Mouse (Mus musculus) heart, adult 2 months (tissue): ENCODE data around the gene Arhgap8. TPM values are rescaled to one million over a fixed set of nuclear protein-coding genes. Genes with fewer than 3 reads are reported as not detected.
A peak's percentile ranks its signal among the peaks of the same experiment; 100 is the strongest.

ENCODE experiments used
- DNase-seq, 2 experiments: peaks; one replicate each; pipeline ENCODE4 v3.0.0; 2021
- H3K27ac ChIP-seq: fragments of 200-600 bp; 2 replicates; pipeline ENCODE4 v1.8.1; 2022
- H3K27me3 ChIP-seq: fragments of 200-500 bp; 2 replicates; pipeline ENCODE4 v1.6.1; 2012; ENCODE audit warnings: mild to moderate bottlenecking, low read length, inconsistent platforms, mixed read lengths; ENCODE audit not compliant: control insufficient read depth, insufficient read depth
- H3K36me3 ChIP-seq: fragments of 200-500 bp; 2 replicates; pipeline ENCODE4 v1.6.1; 2012; ENCODE audit warnings: low read length, inconsistent platforms; ENCODE audit not compliant: control insufficient read depth, insufficient read depth
- H3K4me1 ChIP-seq: fragments of 200-500 bp; 2 replicates; pipeline ENCODE4 v1.6.1; 2011; ENCODE audit warnings: low read length; ENCODE audit not compliant: control insufficient read depth, insufficient read depth
- H3K4me3 ChIP-seq: fragments of 200-600 bp; 2 replicates; pipeline ENCODE4 v1.8.1; 2022
- H3K79me2 ChIP-seq: fragments of 200-500 bp; replicated peaks from 2 replicates; pipeline ENCODE4 v1.6.1; 2012; ENCODE audit warnings: mild to moderate bottlenecking, inconsistent platforms, low read length, moderate library complexity, mixed read lengths; ENCODE audit not compliant: control insufficient read depth, insufficient read depth
- H3K9ac ChIP-seq: fragments of 200-500 bp; 2 replicates; pipeline ENCODE4 v1.6.1; 2012; ENCODE audit warnings: low read depth, mild to moderate bottlenecking, control low read depth, inconsistent platforms, low read length, mixed read lengths
- CTCF ChIP-seq: fragments of 200-600 bp; IDR thresholded peaks from 2 replicates; pipeline ENCODE4 v1.8.1; 2022; ENCODE audit warnings: antibody characterized with exemption, mild to moderate bottlenecking, moderate library complexity
- EP300 ChIP-seq: fragments of 200-500 bp; IDR thresholded peaks from 2 replicates; pipeline ENCODE4 v1.6.1; 2011; ENCODE audit warnings: low read depth, low read length, control low read depth; ENCODE audit not compliant: insufficient read depth
- POLR2A ChIP-seq: fragments of 200-500 bp; IDR thresholded peaks from 2 replicates; pipeline ENCODE4 v1.6.1; 2011; ENCODE audit warnings: mild to moderate bottlenecking, low read depth, low read length, control low read depth; ENCODE audit not compliant: insufficient read depth
- WGBS: fragments of 180-500 bp; shearing (Covaris S2); methylation state at CpG from one replicate; pipeline ENCODE4 v1.1.7; 2018; 5-methylcytosine and 5-hydroxymethylcytosine counted together
- intact Hi-C: fragments of 180-260 bp; cut with DNase I; formaldehyde crosslinking; loops from one replicate; pipeline ENCODE4 v1.15.1; 2025
- polyA plus RNA-seq: library from polyadenylated mRNA; depleted of rRNA; stranded (reverse); fragments of >200 nt; gene quantifications from 2 replicates; pipeline ENCODE4 v1.2.3, GENCODE M21; 2012
- total RNA-seq, 2 experiments: library from RNA; stranded (reverse); gene quantifications; 2 replicates each; pipeline ENCODE4 v1.2.3; 2021

Gene Arhgap8
- total and polyA plus RNA-seq, 3 experiments = 0.70 to 1.9 (median 1.5) TPM

DNA sequence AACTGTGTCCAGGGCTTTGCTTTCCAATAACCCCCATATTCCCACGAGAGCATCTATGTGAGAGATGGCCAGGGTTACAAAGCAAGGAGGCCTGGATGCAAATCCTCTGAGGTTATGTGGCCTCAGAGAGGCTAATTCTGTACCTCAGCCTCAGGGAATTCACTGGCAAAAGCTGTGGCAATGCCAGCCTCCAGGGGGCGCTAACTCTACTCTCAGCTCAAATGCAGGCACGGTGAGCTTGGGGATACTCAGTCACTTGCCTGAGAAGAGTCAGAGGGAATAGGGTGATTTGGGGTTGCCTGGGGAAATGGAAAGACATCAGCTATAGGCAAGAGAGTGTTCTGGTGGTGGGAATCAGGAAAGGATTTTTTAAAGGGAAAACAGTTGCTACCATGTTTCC lies 83.8 kb downstream of the Arhgap8 start:
- WGBS = 40% methylated on average over 3 of the region's 3 CpGs
- Histone ChIP-seq H3K27me3 (no peaks in the 10 kb centered on the region), H3K9ac (no peak overlapping the region), H3K4me3 (no peak overlapping the region), H3K27ac (no peak overlapping the region), H3K4me1 (no peaks in the 10 kb centered on the region), H3K36me3 (no peaks in the 10 kb centered on the region), H3K79me2 (no peaks in the 10 kb centered on the region)
- peak; percentile 46 to 76 for DNase-seq
- intact Hi-C loops = loop anchor here (1.0 to 5.0 kb wide), 3 partner anchors 49 to 269 kb away; no protein-coding TSS in a partner anchor
- TF ChIP-seq CTCF = peak; percentile 89
- TF ChIP-seq POLR2A = no peak
- TF ChIP-seq EP300 = peak; percentile 41; the same call in 1 of the 2 replicates

- Histone ChIP-seq H3K4me3 (no peak overlapping the region), H3K27me3 (no peaks in the 10 kb centered on the region), H3K36me3 (no peaks in the 10 kb centered on the region), H3K4me1 (peaks cover 1% of the 10 kb centered on the region; the same call in 1 of the 2 replicates), H3K79me2 (no peaks in the 10 kb centered on the region), H3K27ac (no peak overlapping the region), H3K9ac (no peak overlapping the region)
- intact Hi-C loops = no loop called here
- no peak for TF ChIP-seq CTCF
- TF ChIP-seq EP300 = no peak
- TF ChIP-seq POLR2A = no peak
- no peak for DNase-seq
- 66% methylated on average over 21 of the region's 21 CpGs for WGBS
These were observed 89.6 kb downstream of the Arhgap8 start for GRCm38 (mm10) chr15:84809275-84809952.

DNA sequence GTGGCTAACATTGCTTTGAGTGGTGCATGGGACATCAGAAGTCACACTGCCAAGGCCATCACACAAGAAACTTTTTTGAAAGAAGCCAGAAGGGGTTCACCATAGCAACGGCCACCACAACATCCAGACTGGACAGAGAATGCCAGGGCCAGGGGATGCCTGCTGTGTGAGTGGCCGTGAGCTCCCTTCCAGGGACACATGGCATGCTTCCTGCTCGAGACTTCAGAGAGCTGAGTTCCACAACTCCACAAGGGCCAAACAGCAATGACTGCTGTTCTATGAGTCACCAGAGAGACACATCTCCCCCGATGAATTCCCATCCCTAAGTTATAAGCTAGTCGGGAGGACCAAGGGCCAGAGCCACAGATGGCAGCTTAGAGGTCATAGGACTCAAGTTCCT lies 91.3 kb downstream of the Arhgap8 start:
- TF ChIP-seq POLR2A (no peak), EP300 (no peak), CTCF (no peak)
- Histone ChIP-seq H3K27me3 (no peaks in the 10 kb centered on the region), H3K4me3 (no peak overlapping the region), H3K79me2 (no peaks in the 10 kb centered on the region), H3K27ac (no peak overlapping the region), H3K4me1 (peaks cover 1% of the 10 kb centered on the region; the same call in 1 of the 2 replicates), H3K36me3 (no peaks in the 10 kb centered on the region), H3K9ac (no peak overlapping the region)
- 63% methylated on average over 5 of the region's 5 CpGs for WGBS
- DNase-seq = no peak
- intact Hi-C loops = no loop called here

DNA sequence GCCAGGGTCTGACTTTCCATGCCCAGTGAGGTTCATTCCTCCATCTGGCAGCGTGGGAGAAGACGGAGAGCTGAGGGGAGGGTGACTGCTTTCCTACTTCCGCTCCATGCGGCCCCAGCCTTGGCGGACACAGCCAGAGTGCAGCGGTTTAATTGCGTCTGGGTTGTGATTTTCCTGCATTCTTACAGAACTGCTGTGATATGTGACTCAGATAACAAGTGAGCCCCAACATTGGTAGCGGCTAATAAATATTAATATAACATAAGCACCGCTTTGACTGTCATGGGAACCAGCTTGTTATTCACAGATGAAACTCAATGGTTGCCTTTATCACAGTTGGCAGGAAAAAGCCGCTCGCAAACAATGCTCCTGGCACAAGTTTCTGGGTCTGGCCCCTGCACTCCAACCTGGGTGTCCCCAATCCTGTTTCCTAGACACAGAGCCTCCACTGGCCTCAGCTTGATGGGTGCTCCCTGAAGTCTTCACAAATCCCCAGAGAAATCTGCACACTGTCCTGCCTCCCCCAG lies 93.0 kb downstream of the Arhgap8 start:
- no peak for DNase-seq
- intact Hi-C loops = no loop called here

DNA sequence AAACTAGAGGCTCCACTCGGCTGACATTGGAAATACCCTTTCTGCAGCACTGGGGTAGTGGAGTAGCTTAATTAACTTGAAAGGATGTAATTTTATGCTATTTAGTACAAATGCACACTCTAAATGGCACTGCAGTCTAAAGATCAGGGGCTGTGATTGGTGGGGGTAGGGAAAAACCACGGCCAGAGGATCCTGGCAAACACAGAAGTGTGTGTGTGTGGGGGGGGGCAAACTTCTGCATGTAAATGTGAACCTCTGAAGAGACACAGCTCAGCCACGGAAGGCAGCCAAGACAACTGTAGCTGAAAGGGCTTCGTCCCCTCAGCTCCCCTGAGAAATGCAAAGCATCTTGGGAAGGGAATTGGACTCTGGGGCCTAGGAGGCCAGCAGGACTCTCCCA lies 95.3 kb downstream of the Arhgap8 start:
- no peak for DNase-seq
- TF ChIP-seq POLR2A (no peak), EP300 (no peak), CTCF (no peak)
- Histone ChIP-seq H3K4me3 (no peak overlapping the region), H3K27me3 (no peaks in the 10 kb centered on the region), H3K9ac (no peak overlapping the region), H3K4me1 (peaks cover 1% of the 10 kb centered on the region; the same call in 1 of the 2 replicates), H3K27ac (no peak overlapping the region), H3K36me3 (no peaks in the 10 kb centered on the region), H3K79me2 (no peaks in the 10 kb centered on the region; the same call in 1 of the 2 replicates)
- WGBS = 58% methylated on average over 4 of the region's 4 CpGs
- intact Hi-C loops = no loop called here

More for the DNA sequence above, 93.0 kb downstream of the Arhgap8 start:
- Histone ChIP-seq H3K9ac (no peak overlapping the region), H3K4me3 (no peak overlapping the region), H3K27me3 (no peaks in the 10 kb centered on the region), H3K79me2 (no peaks in the 10 kb centered on the region), H3K27ac (no peak overlapping the region), H3K4me1 (peaks cover 1% of the 10 kb centered on the region; the same call in 1 of the 2 replicates), H3K36me3 (no peaks in the 10 kb centered on the region)
- WGBS = 71% methylated on average over 11 of the region's 11 CpGs
- TF ChIP-seq EP300 (no peak), CTCF (no peak), POLR2A (no peak)

DNA sequence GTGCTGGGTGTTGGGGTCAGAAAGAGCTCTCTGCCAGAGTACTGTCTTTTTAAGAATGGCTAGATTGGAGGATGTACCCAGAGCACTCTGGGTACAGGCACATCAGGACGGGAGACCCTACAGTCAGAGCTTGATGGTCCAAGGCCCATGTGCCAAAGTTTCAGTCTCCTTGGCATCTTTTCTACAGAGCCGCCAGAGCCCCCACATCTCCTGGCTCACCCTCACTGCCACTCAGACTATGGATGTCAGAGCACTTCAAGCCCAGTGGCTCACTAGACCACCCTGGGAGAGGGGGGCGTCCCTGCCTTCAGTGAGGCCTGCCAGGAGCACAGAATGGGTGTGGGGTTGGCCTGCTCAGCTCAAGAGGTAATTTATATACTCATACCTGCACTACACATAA lies 97.7 kb downstream of the Arhgap8 start:
- H3K4me1 ChIP-seq = no peaks in the 10 kb centered on the region
- no peak for DNase-seq
- H3K4me3 ChIP-seq = no peak overlapping the region
- H3K27ac ChIP-seq = no peak overlapping the region
- no peaks in the 10 kb centered on the region for H3K27me3 ChIP-seq
- H3K9ac ChIP-seq = no peak overlapping the region
- no peaks in the 10 kb centered on the region; the same call in 1 of the 2 replicates for H3K79me2 ChIP-seq
- WGBS = 78% methylated on average over 3 of the region's 3 CpGs
- intact Hi-C loops = no loop called here
- TF ChIP-seq EP300 (no peak), POLR2A (no peak), CTCF (no peak)
- H3K36me3 ChIP-seq = no peaks in the 10 kb centered on the region
